In the genomic region with DNA sequence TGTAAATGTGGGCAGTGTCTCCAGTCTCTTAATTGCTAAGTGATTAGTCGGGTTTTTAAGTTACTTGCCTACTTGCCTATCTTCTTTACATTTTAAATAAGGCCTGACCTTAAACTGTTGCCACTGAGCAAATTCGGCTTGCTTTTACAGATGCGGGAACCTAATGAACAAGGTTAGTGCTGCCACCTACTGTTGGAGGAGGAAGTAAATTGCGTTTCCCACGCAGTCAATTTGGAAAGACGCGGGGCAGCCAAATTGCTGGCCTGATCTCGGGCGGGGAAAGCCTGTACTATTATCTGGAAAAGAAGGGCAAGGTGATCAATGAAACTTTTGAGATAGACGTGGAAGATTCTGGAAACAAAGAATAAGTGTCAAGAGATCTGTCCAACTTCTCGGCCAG, we compare ENCODE assay signal across 9 mouse cellular contexts.
DNase-seq lines count a peak whose midpoint lies in the region; ATAC-seq and TF ChIP-seq lines count a peak whose summit lies in the region.
"Had no signal": no experiment of that assay in that cellular context is flagged by ENCODE, and none has a peak within 500 bp of the region (broad histone marks: within the 10 kb centered on the region; RNA-seq: fewer than 3 reads in every experiment).

No protein-coding gene starts in this region.

- 7% methylated on average over 11 of the region's 11 CpGs for WGBS in intestine, postnatal 0 days
- WGBS in intestine, embryonic 15.5 days, result 11% methylated on average over 11 of the region's 11 CpGs

- H3K36me3 ChIP-seq in intestine, postnatal 0 days (ENCODE audit: control insufficient read depth, insufficient read depth), result no peaks in the 10 kb centered on the region
- H3K36me3 ChIP-seq in intestine, embryonic 15.5 days, result no peaks in the 10 kb centered on the region
- no peaks in the 10 kb centered on the region for H3K36me3 ChIP-seq in MEL (ENCODE audit: control insufficient read depth in 1 of 2, insufficient read depth in 2 of 2, low read length in 2 of 2)

- no peaks in the 10 kb centered on the region; the same call in 1 of the 2 replicates for H3K27me3 ChIP-seq in intestine, postnatal 0 days (replicated peaks; ENCODE audit: control insufficient read depth, insufficient read depth, low read length)
- H3K27me3 ChIP-seq in intestine, embryonic 15.5 days (replicated peaks), result no peaks in the 10 kb centered on the region
- H3K27me3 ChIP-seq in MEL (ENCODE audit: control insufficient read depth in 1 of 2, insufficient read depth in 2 of 2, low read length in 2 of 2), result no peaks in the 10 kb centered on the region

- peak; percentile 83 for TF ChIP-seq CTCF in intestine, postnatal 0 days (IDR thresholded peaks at IDR 0.05; ENCODE audit: low read depth)
- peak; percentile 56 to 88 (median 71) for TF ChIP-seq CTCF in MEL (IDR thresholded peaks at IDR 0.05 in 2 of 3, conservative IDR thresholded peaks at IDR 0.05 in 1 of 3; ENCODE audit: control insufficient read depth in 1 of 3, insufficient read depth in 1 of 3, low read depth in 2 of 3, low read length in 3 of 3, poor library complexity in 1 of 3, severe bottlenecking in 1 of 3)

- no peak overlapping the region for H3K27ac ChIP-seq in intestine, postnatal 0 days (ENCODE audit: low read depth, low read length)
- no peak overlapping the region for H3K27ac ChIP-seq in intestine, embryonic 15.5 days
- H3K27ac ChIP-seq in MEL (ENCODE audit: control insufficient read depth, low read depth, low read length), result no peak overlapping the region

- peak; percentile 81 for TF ChIP-seq RAD21 in MEL (IDR thresholded peaks at IDR 0.05; ENCODE audit: low read depth, low read length)

- peak; percentile 73 for DNase-seq in MEL (ENCODE audit: low read depth, low spot score)
- peak; percentile 18 for DNase-seq in c-Kit-positive CD71-positive TER-119-positive erythroid progenitor cells, embryonic 14.5 days (ENCODE audit: low spot score)
- peak; percentile 33 to 58 for DNase-seq in gastrocnemius, postnatal 4 days (ENCODE audit: low spot score in 2 of 2)
- DNase-seq in layer of hippocampus, adult 18-20 months (ENCODE audit: low spot score in 2 of 2), result peak; percentile 13 to 71
- peak; percentile 64 for DNase-seq in thymus, postnatal 0 days (ENCODE audit: low spot score)

- no peaks in the 10 kb centered on the region for H3K4me1 ChIP-seq in intestine, postnatal 0 days (replicated peaks; ENCODE audit: control insufficient read depth, insufficient read depth, low read length)
- H3K4me1 ChIP-seq in intestine, embryonic 15.5 days (replicated peaks), result no peaks in the 10 kb centered on the region
- no peaks in the 10 kb centered on the region for H3K4me1 ChIP-seq in MEL (ENCODE audit: control insufficient read depth in 1 of 2, insufficient read depth in 2 of 2, low read length in 2 of 2)

- no peaks in the 10 kb centered on the region for H3K9me3 ChIP-seq in intestine, postnatal 0 days (ENCODE audit: control insufficient read depth)
- H3K9me3 ChIP-seq in intestine, embryonic 15.5 days, result no peaks in the 10 kb centered on the region
- H3K9me3 ChIP-seq in MEL (replicated peaks; ENCODE audit: insufficient read depth, low read length), result no peaks in the 10 kb centered on the region

- no peaks in the 10 kb centered on the region for H3K79me2 ChIP-seq in MEL (ENCODE audit: control insufficient read depth, insufficient read depth, low read length, poor library complexity)

- no peak for TF ChIP-seq POLR2A in MEL (IDR thresholded peaks at IDR 0.05; ENCODE audit: control insufficient read depth in 1 of 2, insufficient read depth in 1 of 2, low read depth in 1 of 2, low read length in 2 of 2, poor library complexity in 1 of 2)

- no peak overlapping the region for H3K9ac ChIP-seq in intestine, postnatal 0 days (ENCODE audit: low read depth, low read length)
- no peak overlapping the region for H3K9ac ChIP-seq in intestine, embryonic 15.5 days
- no peak overlapping the region for H3K9ac ChIP-seq in MEL (ENCODE audit: control insufficient read depth, low read depth, low read length, poor library complexity, severe bottlenecking)

- no peak for ATAC-seq in intestine, postnatal 0 days
- ATAC-seq in intestine, embryonic 15.5 days, result no peak
- ATAC-seq in megakaryocyte, adult 5-6 weeks (ENCODE audit: poor library complexity, severe bottlenecking), result peak; percentile 40; the same call in 1 of the 2 replicates

- no peak overlapping the region for H3K4me3 ChIP-seq in intestine, postnatal 0 days (ENCODE audit: low read depth, low read length)
- H3K4me3 ChIP-seq in intestine, embryonic 15.5 days (replicated peaks), result no peak overlapping the region
- H3K4me3 ChIP-seq in MEL (ENCODE audit: control insufficient read depth in 1 of 2, insufficient read depth in 1 of 2, low read depth in 2 of 2, low read length in 2 of 2), result no peak overlapping the region
- H3K4me3 ChIP-seq: erythroblast, embryonic 14.5 days had no signal

- no peak for TF ChIP-seq EP300 in MEL (IDR thresholded peaks at IDR 0.05; ENCODE audit: low read depth in 1 of 2, low read length in 2 of 2)

- H3K4me2 ChIP-seq in intestine, postnatal 0 days (replicated peaks; ENCODE audit: low read depth), result no peak overlapping the region
- no peak overlapping the region for H3K4me2 ChIP-seq in intestine, embryonic 15.5 days (replicated peaks)

TF ChIP-seq in MEL, 35 proteins besides CTCF, POLR2A, EP300 and RAD21:
- no peak for TF ChIP-seq ZNF384 (IDR thresholded peaks at IDR 0.05; ENCODE audit: low read depth, low read length)
- no peak for TF ChIP-seq RCOR1 (IDR thresholded peaks at IDR 0.05; ENCODE audit: low read depth, low read length)
- no peak for TF ChIP-seq MXI1 (IDR thresholded peaks at IDR 0.05; ENCODE audit: low read depth, low read length)
- peak; percentile 51 for TF ChIP-seq ZC3H11A (IDR thresholded peaks at IDR 0.05; ENCODE audit: low read depth, low read length)
- TF ChIP-seq MYC (IDR thresholded peaks at IDR 0.05; ENCODE audit: low read depth, low read length), result no peak
- TF ChIP-seq ELF1 (IDR thresholded peaks at IDR 0.05; ENCODE audit: low read depth, low read length), result no peak
- no peak for TF ChIP-seq GABPA (IDR thresholded peaks at IDR 0.05; ENCODE audit: low read depth, low read length)
- no peak for TF ChIP-seq TBP (IDR thresholded peaks at IDR 0.05; ENCODE audit: low read depth, low read length)
- TF ChIP-seq POLR2AphosphoS5 (IDR thresholded peaks at IDR 0.05; ENCODE audit: borderline replicate concordance, low read depth, low read length), result no peak
- TF ChIP-seq CHD1 (IDR thresholded peaks at IDR 0.05; ENCODE audit: low read depth, low read length), result no peak
- no peak for TF ChIP-seq KAT2A (conservative IDR thresholded peaks at IDR 0.05; ENCODE audit: low read depth, low read length)
- TF ChIP-seq MEF2A (IDR thresholded peaks at IDR 0.05; ENCODE audit: extremely low read depth, insufficient replicate concordance, low read depth, low read length, poor library complexity, severe bottlenecking), result no peak
- TF ChIP-seq SMC3 (IDR thresholded peaks at IDR 0.05; ENCODE audit: low read depth, low read length), result peak; percentile 79
- no peak for TF ChIP-seq ZKSCAN1 (IDR thresholded peaks at IDR 0.05; ENCODE audit: low read depth, low read length)
- no peak for TF ChIP-seq USF2 (IDR thresholded peaks at IDR 0.05; ENCODE audit: borderline replicate concordance in 1 of 2, insufficient read depth in 1 of 2, low read depth in 1 of 2, low read length in 2 of 2)

Comparison
In these comparisons a context has a peak if more than half of its experiments do, and no peak if none do; other contexts are left out.
1. DNase-seq: peak in every context shown above with its lines; median percentile 73 in MEL; 64 in thymus, postnatal 0 days; 46 in gastrocnemius, postnatal 4 days; 42 in layer of hippocampus, adult 18-20 months; 18 in c-Kit-positive CD71-positive TER-119-positive erythroid progenitor cells, embryonic 14.5 days.